Mouse (Mus musculus) myocyte (in vitro differentiated cells): Measurements from ENCODE around the gene Sema5a.

Experiments
- E2F4 ChIP-seq: IDR thresholded peaks from one replicate; pipeline ENCODE4 v1.6.1; 2011; ENCODE audit warnings: mild to moderate bottlenecking, control low read depth, moderate library complexity; ENCODE audit not compliant: insufficient read depth
- MAX ChIP-seq: IDR thresholded peaks from one replicate; pipeline ENCODE4 v1.6.1; 2011; ENCODE audit warnings: low read depth, mild to moderate bottlenecking, control low read depth
- MYOG ChIP-seq, 3 experiments: IDR thresholded peaks; one replicate each; pipeline ENCODE4 v1.6.1; 2011; ENCODE audit warnings: control low read depth in 2 of 3, low read depth in 2 of 3, mild to moderate bottlenecking in 2 of 3; ENCODE audit not compliant: insufficient read length in 2 of 3, control insufficient read depth in 1 of 3, insufficient read depth in 1 of 3
- POLR2A ChIP-seq: IDR thresholded peaks from one replicate; pipeline ENCODE4 v1.6.1; 2011; ENCODE audit warnings: low read depth, mild to moderate bottlenecking, control low read depth, moderate library complexity; ENCODE audit not compliant: insufficient read length
- TCF3 ChIP-seq: IDR thresholded peaks from one replicate; pipeline ENCODE4 v1.6.1; 2011; ENCODE audit warnings: low read depth, control low read depth; ENCODE audit not compliant: insufficient read length

DNA sequence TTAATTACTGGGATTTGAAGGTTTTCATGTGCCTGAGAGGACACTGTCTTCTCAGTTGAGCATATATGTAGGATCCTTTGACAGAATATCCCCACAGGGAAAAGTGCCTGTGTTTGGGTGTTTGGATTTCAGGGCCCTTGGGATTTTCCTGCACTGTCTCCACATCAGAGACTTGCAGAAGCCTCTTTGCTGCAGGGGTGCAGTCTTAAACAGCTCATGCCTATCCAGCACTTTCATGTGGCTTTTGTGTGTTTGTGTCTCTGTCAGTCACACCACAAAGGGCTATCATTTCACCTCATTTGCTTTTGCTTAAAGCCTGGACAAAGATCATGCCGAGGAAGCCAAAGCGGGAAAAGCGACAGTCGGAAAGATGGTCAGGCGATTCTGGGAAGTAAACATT lies 108.9 kb downstream of the Sema5a start:
- TF ChIP-seq TCF3 = no peak
- no peak for TF ChIP-seq MAX
- no peak for TF ChIP-seq POLR2A
- TF ChIP-seq E2F4 = no peak
- TF ChIP-seq MYOG (IDR thresholded peaks at IDR 0.05; ENCODE audit: control insufficient read depth in 1 of 3, insufficient read depth in 1 of 3, insufficient read length in 2 of 3, low read depth in 2 of 3) = no peak
